Mouse (Mus musculus): ENCODE measurements around the gene Kcnk5.

GRCm38 (mm10) chr14:20228336-20228735, 46.7 kb upstream of the Kcnk5 start:
- TF ChIP-seq E2F4 (IDR thresholded peaks at IDR 0.05; ENCODE audit: insufficient read depth) (no peak), POLR2A (IDR thresholded peaks at IDR 0.05; ENCODE audit: insufficient read length, low read depth) (no peak), USF1 (IDR thresholded peaks at IDR 0.05; ENCODE audit: low read depth) (no peak), CEBPB (IDR thresholded peaks at IDR 0.05; ENCODE audit: insufficient read depth, poor library complexity, severe bottlenecking) (peak; percentile 43; the same call in 1 of the 2 replicates), SRF (IDR thresholded peaks at IDR 0.05; ENCODE audit: control insufficient read depth, insufficient read length, low read depth) (no peak), MAX (IDR thresholded peaks at IDR 0.05; ENCODE audit: low read depth) (no peak), MYOD1 (IDR thresholded peaks at IDR 0.05; ENCODE audit: control insufficient read depth in 1 of 3, insufficient read length in 2 of 3, low read depth in 2 of 3) (peak; percentile 46 to 95 (median 69)), REST (IDR thresholded peaks at IDR 0.05; ENCODE audit: insufficient read depth, insufficient read length) (no peak), TCF12 (IDR thresholded peaks at IDR 0.05; ENCODE audit: insufficient read depth, poor library complexity, severe bottlenecking) (peak; percentile 70), MYOG (IDR thresholded peaks at IDR 0.05; ENCODE audit: control insufficient read depth in 1 of 3, insufficient read depth in 1 of 3, insufficient read length in 2 of 3, low read depth in 2 of 3) (peak; percentile 54 to 93 (median 85)), POLR2AphosphoS2 (IDR thresholded peaks at IDR 0.05; ENCODE audit: insufficient read length, low read depth) (no peak)

Data from myocyte (in vitro differentiated cells).